Mouse (Mus musculus) heart, embryonic 13.5 days (tissue): Measurements from ENCODE around the gene Ncan. TPM values are rescaled to one million over a fixed set of nuclear protein-coding genes. Genes with fewer than 3 reads are reported as not detected.

Experiments
- ATAC-seq: fragments of 200-750 bp; cut with Nextera tagmentation; 2 replicates; pipeline ENCODE4 v1.8.0; 2017; ENCODE audit warnings: moderate TSS enrichment; ENCODE audit not compliant: insufficient number of reproducible peaks, low FRiP score, low TSS enrichment; ENCODE audit errors: extremely low read depth
- H3K27ac ChIP-seq: fragments of 300-500 bp; sonication (generic); replicated peaks from 2 replicates; pipeline ENCODE4 v1.5.1; 2015; ENCODE audit warnings: moderate library complexity, mild to moderate bottlenecking, inconsistent platforms
- H3K27me3 ChIP-seq: fragments of 300-500 bp; sonication (generic); replicated peaks from 2 replicates; pipeline ENCODE4 v1.6.1; 2015; ENCODE audit warnings: mild to moderate bottlenecking, inconsistent platforms
- H3K36me3 ChIP-seq: fragments of 300-500 bp; sonication (generic); 2 replicates; pipeline ENCODE4 v1.6.1; 2015; ENCODE audit warnings: mild to moderate bottlenecking, inconsistent platforms
- H3K4me1 ChIP-seq: fragments of 300-500 bp; sonication (generic); 2 replicates; pipeline ENCODE4 v1.6.1; 2015; ENCODE audit warnings: inconsistent platforms
- H3K4me2 ChIP-seq: fragments of 300-500 bp; sonication (generic); 2 replicates; pipeline ENCODE4 v1.6.1; 2015; ENCODE audit warnings: inconsistent platforms, mild to moderate bottlenecking, moderate library complexity
- H3K4me3 ChIP-seq: fragments of 300-500 bp; sonication (generic); 2 replicates; pipeline ENCODE4 v1.5.1; 2015; ENCODE audit warnings: moderate library complexity, mild to moderate bottlenecking, inconsistent platforms
- H3K9ac ChIP-seq: fragments of 300-500 bp; sonication (generic); 2 replicates; pipeline ENCODE4 v1.6.1; 2015; ENCODE audit warnings: inconsistent platforms, mild to moderate bottlenecking, moderate library complexity
- H3K9me3 ChIP-seq: fragments of 300-500 bp; sonication (generic); 2 replicates; pipeline ENCODE4 v1.6.1; 2016; ENCODE audit warnings: inconsistent platforms
- WGBS: fragments of 180-500 bp; shearing (Covaris S2); methylation state at CpG from one replicate; pipeline ENCODE4 v1.1.7; 2015; ENCODE audit warnings: mixed read lengths; 5-methylcytosine and 5-hydroxymethylcytosine counted together
- polyA plus RNA-seq: library from polyadenylated mRNA; unstranded; fragments of >200 nt; fragmentation: Nextera tagmentation; extraction: Ambion mirVana; gene quantifications from 2 replicates; pipeline ENCODE4 v1.2.1, GENCODE M21; 2015

The Ncan gene
- polyA plus RNA-seq, 1 experiment from 2014 or later: 0.17 TPM

- no peak overlapping the region for H3K4me3 ChIP-seq
- WGBS: 30% methylated on average over 3 of the region's 3 CpGs
- H3K27ac ChIP-seq: peak overlapping the region; percentile 84
- H3K36me3 ChIP-seq: peaks cover 14% of the 10 kb centered on the region
- ATAC-seq: peak; percentile 32; the same call in 1 of the 2 replicates
- no peak overlapping the region for H3K9ac ChIP-seq
- peak overlapping the region; percentile 2; the same call in 1 of the 2 replicates for H3K4me2 ChIP-seq
- H3K4me1 ChIP-seq: peaks cover 46% of the 10 kb centered on the region
- peaks cover 30% of the 10 kb centered on the region for H3K27me3 ChIP-seq
- no peaks in the 10 kb centered on the region for H3K9me3 ChIP-seq
These were observed 7.8 kb upstream of the Ncan start for GRCm38 (mm10) chr8:70128435-70128834.

GRCm38 (mm10) chr8:70124992-70125391, 4.3 kb upstream of the Ncan start:
- Histone ChIP-seq H3K36me3 (no peaks in the 10 kb centered on the region), H3K9me3 (no peaks in the 10 kb centered on the region), H3K27me3 (peaks cover 59% of the 10 kb centered on the region), H3K27ac (no peak overlapping the region), H3K4me2 (no peak overlapping the region), H3K9ac (no peak overlapping the region), H3K4me3 (no peak overlapping the region), H3K4me1 (peaks cover 28% of the 10 kb centered on the region)
- WGBS: 55% methylated on average over 8 of the region's 8 CpGs
- no peak for ATAC-seq

DNA sequence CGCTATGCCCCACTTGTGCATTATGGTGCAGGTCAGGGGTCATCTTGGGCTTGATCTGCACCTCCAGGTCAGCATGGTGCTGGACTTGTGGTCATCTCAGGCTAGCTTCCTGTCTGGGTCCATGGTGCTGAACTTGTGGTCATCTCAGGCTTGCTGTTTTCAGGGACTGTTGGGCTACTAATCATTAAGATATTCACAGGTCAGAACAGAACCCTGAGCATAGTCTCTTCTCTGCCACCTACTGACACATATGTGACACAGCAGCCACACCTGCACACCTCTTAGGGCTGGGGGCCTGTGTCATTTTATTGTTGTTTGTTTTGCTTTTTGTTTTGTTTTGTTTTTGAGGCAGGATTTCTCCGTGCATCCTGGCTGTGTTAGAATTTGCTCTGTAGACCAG, 2.2 kb upstream of the Ncan start:
- H3K9me3 ChIP-seq: no peaks in the 10 kb centered on the region
- H3K9ac ChIP-seq: no peak overlapping the region
- H3K4me3 ChIP-seq: no peak overlapping the region
- ATAC-seq: no peak
- H3K27ac ChIP-seq: no peak overlapping the region
- no peaks in the 10 kb centered on the region for H3K36me3 ChIP-seq
- H3K4me2 ChIP-seq: no peak overlapping the region
- peaks cover 6% of the 10 kb centered on the region for H3K4me1 ChIP-seq
- WGBS: 49% methylated on average over 2 of the region's 2 CpGs
- H3K27me3 ChIP-seq: peaks cover 80% of the 10 kb centered on the region

- no peak overlapping the region for H3K27ac ChIP-seq
- H3K9me3 ChIP-seq: no peaks in the 10 kb centered on the region
- no peak overlapping the region for H3K4me3 ChIP-seq
- H3K4me1 ChIP-seq: peaks cover 3% of the 10 kb centered on the region; the same call in 1 of the 2 replicates
- no peaks in the 10 kb centered on the region for H3K36me3 ChIP-seq
- peaks cover 92% of the 10 kb centered on the region for H3K27me3 ChIP-seq
- WGBS: 15% methylated on average over 17 of the region's 17 CpGs
- no peak for ATAC-seq
- no peak overlapping the region for H3K4me2 ChIP-seq
- no peak overlapping the region for H3K9ac ChIP-seq
These were observed 1.7 kb downstream of the Ncan start for GRCm38 (mm10) chr8:70118726-70119700.

DNA sequence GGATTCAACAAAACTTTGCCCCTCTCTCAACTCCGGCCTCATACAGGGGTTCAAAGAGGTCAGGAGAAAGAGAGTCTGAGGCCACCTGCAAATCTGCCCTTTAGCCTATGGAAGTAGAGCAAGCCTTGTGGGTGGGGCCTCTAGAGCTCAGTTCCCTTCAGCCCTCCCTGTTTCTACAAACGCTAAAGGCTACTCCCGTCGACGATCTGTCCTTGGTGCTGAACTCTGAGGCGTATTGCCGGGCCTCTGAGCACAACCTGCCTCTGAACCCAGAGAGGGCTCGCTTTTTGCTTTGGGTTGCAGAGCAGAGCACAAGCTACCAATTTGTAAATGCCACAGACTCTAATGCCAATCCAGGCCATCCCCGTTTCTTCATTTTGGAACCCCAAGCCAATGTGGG, 3.1 kb downstream of the Ncan start:
- 7% methylated on average over 9 of the region's 9 CpGs for WGBS
- Histone ChIP-seq H3K9me3 (no peaks in the 10 kb centered on the region), H3K9ac (no peak overlapping the region), H3K27ac (no peak overlapping the region), H3K4me3 (no peak overlapping the region), H3K4me1 (peaks cover 3% of the 10 kb centered on the region; the same call in 1 of the 2 replicates), H3K27me3 (peaks cover 100% of the 10 kb centered on the region), H3K4me2 (no peak overlapping the region), H3K36me3 (no peaks in the 10 kb centered on the region)
- ATAC-seq: no peak

DNA sequence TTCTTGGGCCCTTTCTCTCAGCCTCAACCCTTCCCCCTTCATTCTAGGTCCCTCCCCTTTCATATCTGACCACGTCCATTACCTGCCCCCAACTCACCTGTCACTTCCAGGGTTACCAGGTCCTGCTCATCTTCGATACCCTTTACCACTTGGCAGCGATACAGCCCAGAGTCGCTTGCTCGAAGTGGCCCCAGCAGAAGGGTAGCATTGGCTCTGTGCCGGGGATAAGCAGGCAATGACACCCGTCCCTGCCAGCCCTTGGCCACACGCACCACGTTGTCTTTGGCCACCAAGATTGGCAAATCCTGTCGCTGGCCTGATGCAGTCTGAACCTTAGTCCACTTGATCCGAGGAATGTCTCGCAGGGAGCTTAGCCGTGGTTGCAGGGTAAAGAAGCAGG, 5.8 kb downstream of the Ncan start:
- 66% methylated on average over 13 of the region's 13 CpGs for WGBS
- Histone ChIP-seq H3K27ac (no peak overlapping the region), H3K9me3 (no peaks in the 10 kb centered on the region), H3K9ac (no peak overlapping the region), H3K36me3 (no peaks in the 10 kb centered on the region), H3K4me2 (no peak overlapping the region), H3K27me3 (peaks cover 100% of the 10 kb centered on the region), H3K4me1 (no peaks in the 10 kb centered on the region), H3K4me3 (no peak overlapping the region)
- ATAC-seq: no peak

DNA sequence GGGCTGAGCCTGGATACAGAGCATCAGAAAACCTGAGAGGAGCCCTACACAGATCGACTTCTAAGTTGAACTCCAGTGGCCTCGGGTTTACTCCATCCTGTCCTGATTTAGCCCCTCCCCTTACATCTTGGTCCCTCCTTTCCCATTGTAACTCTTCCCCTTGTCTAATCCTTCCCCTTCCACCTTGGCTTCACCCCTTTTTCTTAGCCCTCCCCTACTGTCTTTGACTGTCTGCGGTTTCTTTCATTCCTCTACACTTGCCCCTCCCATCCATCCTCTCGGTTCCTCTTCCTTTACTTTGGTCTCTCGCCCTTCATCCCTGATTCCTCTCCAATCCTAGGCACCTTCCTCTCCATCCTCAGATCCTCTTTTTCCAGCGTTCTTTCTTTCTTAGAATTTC, 6.2 kb downstream of the Ncan start:
- no peak overlapping the region for H3K9ac ChIP-seq
- no peak for ATAC-seq
- WGBS: 24% methylated on average over 6 of the region's 6 CpGs

GRCm38 (mm10) chr8:70112401-70113016, 8.2 kb downstream of the Ncan start:
- 9% methylated on average over 43 of the region's 43 CpGs for WGBS
- Histone ChIP-seq H3K4me1 (no peaks in the 10 kb centered on the region), H3K27me3 (peaks cover 100% of the 10 kb centered on the region), H3K4me3 (no peak overlapping the region), H3K4me2 (no peak overlapping the region), H3K36me3 (no peaks in the 10 kb centered on the region), H3K9me3 (no peaks in the 10 kb centered on the region), H3K27ac (no peak overlapping the region), H3K9ac (no peak overlapping the region)
- ATAC-seq: no peak

More for the DNA sequence above, 6.2 kb downstream of the Ncan start:
- Histone ChIP-seq H3K27me3 (peaks cover 100% of the 10 kb centered on the region), H3K36me3 (no peaks in the 10 kb centered on the region), H3K9me3 (no peaks in the 10 kb centered on the region), H3K27ac (no peak overlapping the region), H3K4me3 (no peak overlapping the region), H3K4me2 (no peak overlapping the region), H3K4me1 (no peaks in the 10 kb centered on the region)

GRCm38 (mm10) chr8:70111192-70111795, 9.4 kb downstream of the Ncan start:
- no peak for ATAC-seq
- no peak overlapping the region for H3K4me3 ChIP-seq
- H3K4me1 ChIP-seq: no peaks in the 10 kb centered on the region
- peaks cover 97% of the 10 kb centered on the region for H3K27me3 ChIP-seq
- no peaks in the 10 kb centered on the region for H3K9me3 ChIP-seq
- no peak overlapping the region for H3K4me2 ChIP-seq
- no peak overlapping the region for H3K27ac ChIP-seq
- no peaks in the 10 kb centered on the region for H3K36me3 ChIP-seq
- 45% methylated on average over 23 of the region's 23 CpGs for WGBS
- H3K9ac ChIP-seq: no peak overlapping the region

GRCm38 (mm10) chr8:70110451-70110850, 10.2 kb downstream of the Ncan start:
- ATAC-seq: no peak
- H3K4me2 ChIP-seq: no peak overlapping the region
- H3K27ac ChIP-seq: no peak overlapping the region
- no peak overlapping the region for H3K4me3 ChIP-seq
- H3K9me3 ChIP-seq: no peaks in the 10 kb centered on the region
- H3K4me1 ChIP-seq: no peaks in the 10 kb centered on the region
- H3K27me3 ChIP-seq: peaks cover 95% of the 10 kb centered on the region
- whole genome bisulfite sequencing: 72% methylated on average over 2 of the region's 2 CpGs
- H3K9ac ChIP-seq: no peak overlapping the region
- H3K36me3 ChIP-seq: no peaks in the 10 kb centered on the region

DNA sequence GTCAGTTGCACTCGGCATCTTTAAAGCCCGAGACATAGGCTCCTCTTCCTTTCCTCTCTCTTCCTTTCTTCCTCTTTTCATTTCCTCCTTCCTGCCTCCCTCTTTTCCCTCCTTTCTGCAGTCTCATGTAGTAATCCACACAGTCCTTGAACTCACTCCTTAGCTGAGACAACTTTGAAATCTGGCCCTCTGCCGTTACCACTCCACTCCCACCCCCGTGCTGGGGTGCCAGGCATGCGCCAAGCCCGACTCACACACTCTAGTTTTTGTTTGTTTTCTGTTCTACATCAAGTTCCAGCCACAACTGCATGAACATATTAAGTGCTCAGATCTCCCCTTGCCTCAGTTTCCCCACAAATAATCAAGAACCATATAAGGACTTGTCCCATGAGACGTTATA, 15.8 kb downstream of the Ncan start:
- ATAC-seq: no peak
- Histone ChIP-seq H3K36me3 (no peaks in the 10 kb centered on the region), H3K4me2 (no peak overlapping the region), H3K9ac (no peak overlapping the region), H3K27me3 (peaks cover 62% of the 10 kb centered on the region), H3K27ac (no peak overlapping the region), H3K9me3 (no peaks in the 10 kb centered on the region), H3K4me1 (0 out of 2 replicates have a peak, but pooled peaks cover 2% of the 10 kb centered on the region), H3K4me3 (no peak overlapping the region)
- WGBS: 70% methylated on average over 7 of the region's 7 CpGs
